Mouse (Mus musculus) megakaryocyte progenitor cell, adult 5-6 weeks (primary cell): ENCODE measurements around the gene Kif17. TPM values are rescaled to one million over a fixed set of nuclear protein-coding genes. Genes with fewer than 3 reads are reported as not detected.

Source experiments
- ATAC-seq: replicated peaks from 2 replicates; pipeline ENCODE4 v1.8.0; 2016; ENCODE audit warnings: mild to moderate bottlenecking, moderate TSS enrichment, inconsistent platforms; ENCODE audit not compliant: poor library complexity
- total RNA-seq, 2 experiments: library from RNA; stranded (forward) in 1 of 2; stranded (reverse) in 1 of 2; fragments of 157-497, 149-512 nt in 1 of 2; fragments of 200-1000 nt in 1 of 2; gene quantifications; 2 replicates each; pipeline versions ENCODE4 v1.2.3 to v1.2.4; 2015 to 2017

The Kif17 gene
- total RNA-seq, 2 experiments from 2014 or later, result 4.6 to 4.8 TPM

GRCm38 (mm10) chr4:138336876-138337275 is 86.6 kb downstream of the Kif17 start:
- ATAC-seq, result no peak

- ATAC-seq, result no peak
Observed at GRCm38 (mm10) chr4:138337341-138337740, 87.1 kb downstream of the Kif17 start.

GRCm38 (mm10) chr4:138339963-138340362 is 89.7 kb downstream of the Kif17 start:
- peak; percentile 69 for ATAC-seq

GRCm38 (mm10) chr4:138341393-138341792 is 91.2 kb downstream of the Kif17 start:
- no peak for ATAC-seq

DNA sequence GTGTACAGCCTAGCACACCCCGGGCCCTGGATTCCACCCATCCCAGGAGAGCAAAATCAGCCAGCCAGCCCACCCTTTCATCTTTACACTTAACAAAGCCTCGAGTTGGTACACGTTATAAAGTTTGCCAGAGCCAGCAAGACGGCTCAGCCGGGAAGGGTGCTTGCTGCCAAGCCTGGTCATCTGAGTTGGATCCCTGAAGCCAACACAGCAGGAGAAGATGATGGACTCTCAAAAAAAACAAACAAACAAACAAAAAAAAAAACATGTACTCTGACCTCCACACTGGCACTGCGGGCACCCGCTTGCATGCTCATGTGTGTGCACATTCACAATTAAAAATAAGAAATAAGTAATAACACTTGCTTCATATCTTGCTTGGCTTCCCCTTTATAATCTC is 91.8 kb downstream of the Kif17 start:
- ATAC-seq, result no peak

DNA sequence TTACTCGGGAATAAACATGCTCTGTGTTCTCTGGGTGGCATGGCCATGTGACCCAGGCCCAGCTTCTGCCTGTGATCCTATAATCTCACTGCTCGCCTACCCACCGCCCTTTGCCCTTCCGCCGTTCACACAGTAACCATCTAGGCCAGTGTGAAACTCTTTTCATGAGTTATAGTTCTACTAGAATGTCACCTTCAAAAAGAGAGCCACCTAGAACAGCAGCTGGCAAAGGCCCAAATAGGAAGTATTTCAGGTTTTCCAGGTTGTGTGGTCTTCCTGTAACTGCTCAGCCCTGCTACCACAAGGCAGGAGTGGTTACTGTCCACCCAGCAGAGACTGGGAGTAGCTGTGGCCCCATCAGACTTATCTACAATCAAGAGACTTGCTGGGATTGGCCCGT is 92.5 kb downstream of the Kif17 start:
- no peak for ATAC-seq

DNA sequence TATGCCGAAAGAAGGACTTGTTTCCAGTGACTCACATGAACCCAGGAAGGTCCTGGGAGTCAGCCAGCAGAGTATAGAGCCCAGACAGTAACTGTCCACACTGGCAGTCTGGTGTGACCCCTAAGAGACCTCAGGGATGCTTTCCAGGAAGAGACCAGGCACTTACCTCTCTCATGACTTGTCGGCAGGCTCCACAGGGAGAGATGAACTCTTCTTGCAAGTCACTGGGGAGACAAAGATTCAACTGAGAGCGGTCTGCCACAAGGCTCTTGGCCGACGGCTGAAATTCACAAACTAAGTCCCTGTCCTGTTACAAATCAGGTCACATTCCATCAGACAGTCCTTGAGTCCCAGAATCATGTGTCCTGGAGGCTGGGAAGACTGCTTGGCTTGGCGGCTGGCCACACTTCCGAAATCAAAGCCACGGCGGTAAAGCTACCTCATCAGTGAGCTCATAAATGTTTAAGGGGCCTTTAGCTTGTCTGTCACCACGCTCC is 93.2 kb downstream of the Kif17 start:
- no peak for ATAC-seq

- 0 out of 2 replicates have a peak, but pooled peaks have one; percentile 17 for ATAC-seq
Observed at GRCm38 (mm10) chr4:138344891-138345545, 94.8 kb downstream of the Kif17 start.

DNA sequence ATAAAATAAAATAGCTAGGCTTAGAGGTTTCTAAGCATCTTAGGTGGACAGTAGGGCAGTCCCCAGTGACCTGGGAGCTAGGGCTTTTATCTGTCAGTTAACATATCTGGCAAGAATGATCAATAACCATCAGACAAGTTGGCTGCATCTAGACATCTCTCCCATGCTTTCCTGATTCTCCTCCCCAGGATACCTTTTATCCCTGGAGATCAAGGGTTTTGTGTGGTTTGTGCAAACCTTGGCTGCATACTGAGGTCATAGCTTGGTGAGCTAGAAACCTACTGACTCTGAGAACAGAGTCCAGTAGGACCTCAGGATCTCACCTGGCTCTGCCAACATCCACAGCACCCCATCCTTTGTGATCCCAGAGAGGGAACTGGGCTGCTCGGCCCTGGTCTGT is 97.0 kb downstream of the Kif17 start:
- ATAC-seq, result no peak

- no peak for ATAC-seq
Observed at GRCm38 (mm10) chr4:138348716-138349115, 98.5 kb downstream of the Kif17 start.

Other genes starting within 250 kb of the Kif17 start
- 147 and 172 TPM in 2 replicates for gene Hp1bp3, start 34.1 kb upstream of the Kif17 start, total RNA-seq (2015)
- gene Hp1bp3, start 34.1 kb upstream of the Kif17 start, total RNA-seq (2017), result 214 and 274 TPM in 2 replicates
- gene Sh2d5, start within 50 bp of the Kif17 start, total RNA-seq (2015), result 19.4 and 21.1 TPM in 2 replicates
- 20.9 and 26.0 TPM in 2 replicates for gene Sh2d5, start within 50 bp of the Kif17 start, total RNA-seq (2017)
- gene Ddost, start 54.3 kb downstream of the Kif17 start, total RNA-seq (2015), result 303 and 328 TPM in 2 replicates
- 225 and 240 TPM in 2 replicates for gene Ddost, start 54.3 kb downstream of the Kif17 start, total RNA-seq (2017)
- gene Pink1, start 75.9 kb downstream of the Kif17 start, total RNA-seq (2015), result 20.1 and 20.4 TPM in 2 replicates
- gene Pink1, start 75.9 kb downstream of the Kif17 start, total RNA-seq (2017), result 24.7 and 29.6 TPM in 2 replicates
- gene Cda, start 117.6 kb downstream of the Kif17 start, total RNA-seq (2015), result 0.39 TPM in 1 of 2 replicates, not detected in the other
- gene Cda, start 117.6 kb downstream of the Kif17 start, total RNA-seq (2017), result not detected in 2 replicates
- not detected in 2 replicates for gene Fam43b, start 146.1 kb downstream of the Kif17 start, total RNA-seq (2015)
- not detected in 2 replicates for gene Fam43b, start 146.1 kb downstream of the Kif17 start, total RNA-seq (2017)
- 4.5 and 6.1 TPM in 2 replicates for gene Mul1, start 184.2 kb downstream of the Kif17 start, total RNA-seq (2015)
- 4.7 and 6.4 TPM in 2 replicates for gene Mul1, start 184.2 kb downstream of the Kif17 start, total RNA-seq (2017)
- 0.02 TPM in 1 of 2 replicates, not detected in the other for gene Camk2n1, start 203.9 kb downstream of the Kif17 start, total RNA-seq (2015)
- 0.03 TPM in 1 of 2 replicates, not detected in the other for gene Camk2n1, start 203.9 kb downstream of the Kif17 start, total RNA-seq (2017)